Mouse (Mus musculus) CD4-positive, CD25-positive, alpha-beta regulatory T cell, adult 4 months (primary cell): ENCODE measurements around the gene Hus1. TPM values are rescaled to one million over a fixed set of nuclear protein-coding genes. Genes with fewer than 3 reads are reported as not detected.

ENCODE experiments used
- ATAC-seq: one replicate; pipeline ENCODE4 v1.8.0; 2017
- polyA plus RNA-seq, 2 experiments: library from polyadenylated mRNA; unstranded; fragments of 100-300 nt; shearing (Covaris generic); gene quantifications; one replicate each; pipeline ENCODE4 v1.2.1; 2017

The Hus1 gene
- polyA plus RNA-seq, 2 experiments from 2014 or later, result 6.1 to 6.3 TPM

GRCm38 (mm10) chr11:8973166-8973565 lies 37.8 kb downstream of the Hus1 start, which contains the start of gene Pkd1l1:
TSS of gene Pkd1l1 (minus strand) at chr11:8973266.
- no peak for ATAC-seq

- ATAC-seq, result no peak
These were observed 38.9 kb downstream of the Hus1 start for GRCm38 (mm10) chr11:8972093-8972492.

GRCm38 (mm10) chr11:8970509-8970908 lies 40.5 kb downstream of the Hus1 start:
- ATAC-seq, result no peak

GRCm38 (mm10) chr11:8968094-8968493 lies 42.9 kb downstream of the Hus1 start:
- no peak for ATAC-seq

GRCm38 (mm10) chr11:8958572-8958971 lies 52.4 kb downstream of the Hus1 start:
- no peak for ATAC-seq

- no peak for ATAC-seq
These were observed 52.9 kb downstream of the Hus1 start for GRCm38 (mm10) chr11:8958108-8958507.

GRCm38 (mm10) chr11:8957023-8957422 lies 54.0 kb downstream of the Hus1 start:
- no peak for ATAC-seq

- no peak for ATAC-seq
These were observed 55.3 kb downstream of the Hus1 start for GRCm38 (mm10) chr11:8955678-8956077.

GRCm38 (mm10) chr11:8949765-8950430 lies 61.1 kb downstream of the Hus1 start:
- no peak for ATAC-seq

- no peak for ATAC-seq
These were observed 62.1 kb downstream of the Hus1 start for GRCm38 (mm10) chr11:8948871-8949270.

- ATAC-seq, result no peak
These were observed 66.9 kb downstream of the Hus1 start for GRCm38 (mm10) chr11:8944114-8944513.

Other genes starting within 250 kb of the Hus1 start
- under 1 TPM; 0.11 to 0.42 TPM for gene Pkd1l1, start 37.9 kb downstream of the Hus1 start, polyA plus RNA-seq
- gene Gm11992, start 37.4 kb upstream of the Hus1 start, polyA plus RNA-seq, result under 1 TPM in 1 of 2 experiments, not detected in 1; 0.31 TPM
- gene Sun3, start 37.8 kb upstream of the Hus1 start, polyA plus RNA-seq, result not detected
- not detected for gene Upp1, start 106.9 kb upstream of the Hus1 start, polyA plus RNA-seq
- gene Abca13, start 180.8 kb upstream of the Hus1 start, polyA plus RNA-seq, result not detected